Mouse (Mus musculus) thymus, adult 2 months (tissue): Measurements from ENCODE around the gene Ifit1.

ENCODE experiments used
- CTCF ChIP-seq: fragments of 200-500 bp; IDR thresholded peaks from 2 replicates; pipeline ENCODE4 v1.5.1; 2012; ENCODE audit warnings: mild to moderate bottlenecking, control low read depth, low read length, moderate library complexity, borderline replicate concordance; ENCODE audit not compliant: control insufficient read depth, poor library complexity, insufficient read depth; ENCODE audit errors: extremely low read depth
- POLR2A ChIP-seq: fragments of 200-500 bp; IDR thresholded peaks from 2 replicates; pipeline ENCODE4 v1.6.1; 2012; ENCODE audit warnings: mild to moderate bottlenecking, low read length, control low read depth, moderate library complexity; ENCODE audit not compliant: control insufficient read depth, poor library complexity, insufficient read depth; ENCODE audit errors: extremely low read depth

GRCm38 (mm10) chr19:34684857-34685256 is 44.2 kb downstream of the Ifit1 start:
- TF ChIP-seq CTCF, result no peak
- no peak for TF ChIP-seq POLR2A
